Mouse (Mus musculus): ENCODE data around the gene Tagap.
"Not testable (repeated sequence)": the region's sequence is repeated elsewhere in the genome, so short reads cannot be mapped to it uniquely, and the experiment has no call there.

The Tagap gene

GRCm38 (mm10) chr17:7968490-7968889, 42.7 kb downstream of the Tagap start:
- DNase-seq (ENCODE audit: low read depth): not testable (repeated sequence)

GRCm38 (mm10) chr17:7969782-7970181, 44.0 kb downstream of the Tagap start:
- DNase-seq (ENCODE audit: low read depth): not testable (repeated sequence)

- DNase-seq (ENCODE audit: low read depth): not testable (repeated sequence)
These were observed 57.7 kb downstream of the Tagap start for GRCm38 (mm10) chr17:7983484-7983883.
